Mouse (Mus musculus) ES-E14 (cell line): ENCODE results near the gene Tubb5. TPM values are rescaled to one million over a fixed set of nuclear protein-coding genes. Genes with fewer than 3 reads are reported as not detected.

Source experiments
- DNase-seq: peaks from one replicate; pipeline ENCODE4 v3.0.0-alpha.2; 2013; ENCODE audit warnings: low read depth, low spot score
- H3K27ac ChIP-seq: 2 replicates; pipeline ENCODE4 v1.5.1; 2012; ENCODE audit warnings: low read depth, mild to moderate bottlenecking, low read length, moderate library complexity, mixed read lengths; ENCODE audit not compliant: poor library complexity, insufficient read depth, severe bottlenecking
- H3K36me3 ChIP-seq: 2 replicates; pipeline ENCODE4 v1.6.1; 2012; ENCODE audit warnings: mild to moderate bottlenecking, low read length, moderate library complexity, mixed read lengths; ENCODE audit not compliant: control insufficient read depth, poor library complexity, insufficient read depth, severe bottlenecking
- H3K4me1 ChIP-seq, 2 experiments: fragments of 150-350 bp in 1 of 2; sonication (generic) in 1 of 2; 2 replicates each; pipeline ENCODE4 v1.6.1; 2012; ENCODE audit warnings: low read length in 2 of 2, mild to moderate bottlenecking in 1 of 2, mixed read lengths in 1 of 2; ENCODE audit not compliant: control insufficient read depth in 2 of 2, insufficient read depth in 2 of 2, poor library complexity in 1 of 2
- H3K4me3 ChIP-seq, 2 experiments: fragments of 150-350 bp in 1 of 2; sonication (generic) in 1 of 2; 2 replicates each; pipeline ENCODE4 v1.5.1; 2012; ENCODE audit warnings: low read length in 2 of 2, low read depth in 1 of 2, mild to moderate bottlenecking in 1 of 2, mixed read lengths in 1 of 2; ENCODE audit not compliant: insufficient read depth in 1 of 2, poor library complexity in 1 of 2, severe bottlenecking in 1 of 2
- H3K9ac ChIP-seq: 2 replicates; pipeline ENCODE4 v1.6.1; 2012; ENCODE audit warnings: low read depth, mild to moderate bottlenecking, low read length, mixed read lengths; ENCODE audit not compliant: poor library complexity, insufficient read depth, severe bottlenecking
- H3K9me3 ChIP-seq: fragments of 150-350 bp; sonication (generic); 2 replicates; pipeline ENCODE4 v1.6.1; 2012; ENCODE audit warnings: low read depth, mild to moderate bottlenecking, low read length; ENCODE audit not compliant: control insufficient read depth, insufficient read depth
- CHD2 ChIP-seq: IDR thresholded peaks from 2 replicates; pipeline ENCODE4 v1.6.1; 2014; ENCODE audit warnings: mild to moderate bottlenecking, low read depth, low read length, inconsistent platforms
- HCFC1 ChIP-seq: IDR thresholded peaks from 2 replicates; pipeline ENCODE4 v1.6.1; 2012; ENCODE audit warnings: low read length, inconsistent platforms, borderline replicate concordance; ENCODE audit not compliant: insufficient read depth
- MAFK ChIP-seq: IDR thresholded peaks from 2 replicates; pipeline ENCODE4 v1.6.1; 2014; ENCODE audit warnings: mild to moderate bottlenecking, low read depth, low read length, inconsistent platforms; ENCODE audit not compliant: insufficient read depth
- ZC3H11A ChIP-seq: IDR thresholded peaks from 2 replicates; pipeline ENCODE4 v1.6.1; 2012; ENCODE audit warnings: low read depth, mild to moderate bottlenecking, inconsistent platforms, low read length, borderline replicate concordance
- ZNF384 ChIP-seq: IDR thresholded peaks from 2 replicates; pipeline ENCODE4 v1.6.1; 2012; ENCODE audit warnings: low read depth, low read length, inconsistent platforms
- in situ Hi-C, 2 experiments: fragments of 600-800 bp; cut with MboI; formaldehyde crosslinking; loops; one replicate each; pipeline ENCODE4 v1.15.1; 2025; ENCODE audit warnings: low sequenced_read_pairs in 2 of 2, inconsistent platforms in 1 of 2; ENCODE audit not compliant: unreplicated experiment in 2 of 2
- total RNA-seq: library from RNA; depleted of rRNA; stranded (reverse); fragments of 300-350 nt; gene quantifications from 2 replicates; pipeline ENCODE4 v1.2.3, GENCODE M21; 2012

Gene Tubb5
- total RNA-seq, 1 experiment = 1,157 TPM

DNA sequence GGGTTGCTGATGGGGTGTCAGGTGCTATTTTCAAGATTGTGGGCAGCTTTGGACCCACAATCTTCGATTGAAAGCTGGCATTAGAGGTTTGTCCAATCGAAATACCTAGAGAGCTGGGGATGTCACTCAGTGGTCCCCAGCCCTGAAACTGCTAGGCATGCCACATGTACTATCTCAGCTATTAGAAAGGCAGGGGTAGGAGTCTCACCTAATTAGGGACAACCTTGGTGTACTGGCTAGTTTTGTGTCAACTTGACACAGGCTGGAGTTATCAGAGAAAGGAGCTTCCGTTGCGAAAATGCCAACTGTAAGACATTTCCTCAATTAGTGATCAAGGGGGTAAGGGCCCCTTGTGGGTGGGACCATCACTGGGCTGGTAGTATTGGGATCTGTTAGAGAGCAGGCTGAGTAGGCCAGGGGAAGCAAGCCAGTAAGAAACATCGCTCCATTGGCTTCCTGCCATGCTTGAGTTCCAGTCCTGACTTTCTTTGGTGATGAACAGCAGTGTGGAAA, 4.8 kb downstream of the Tubb5 start:
- Histone ChIP-seq H3K4me3 (no peak overlapping the region), H3K9ac (no peak overlapping the region), H3K36me3 (peaks cover 37% of the 10 kb centered on the region), H3K9me3 (no peaks in the 10 kb centered on the region), H3K27ac (no peak overlapping the region), H3K4me1 (peaks cover 2 to 9% of the 10 kb centered on the region in 2 experiments; a peak in 2 of 4 replicates)
- DNase-seq = no peak
- TF ChIP-seq ZC3H11A (no peak), HCFC1 (no peak), MAFK (no peak), CHD2 (no peak), ZNF384 (no peak)
- in situ Hi-C loops = no loop called here

- H3K4me3 ChIP-seq = no peak overlapping the region
- no peak for TF ChIP-seq MAFK
- TF ChIP-seq CHD2 = 0 out of 2 replicates have a peak, but pooled peaks have one; percentile 14
- peaks cover 37% of the 10 kb centered on the region for H3K36me3 ChIP-seq
- no peak for DNase-seq
- no peaks in the 10 kb centered on the region for H3K9me3 ChIP-seq
- no peak overlapping the region for H3K27ac ChIP-seq
- in situ Hi-C loops = no loop called here
- no peak overlapping the region for H3K9ac ChIP-seq
- H3K4me1 ChIP-seq = peaks cover 2 to 9% of the 10 kb centered on the region in 2 experiments; a peak in 2 of 4 replicates
Measured at GRCm38 (mm10) chr17:35832400-35833238, 5.5 kb downstream of the Tubb5 start.

DNA sequence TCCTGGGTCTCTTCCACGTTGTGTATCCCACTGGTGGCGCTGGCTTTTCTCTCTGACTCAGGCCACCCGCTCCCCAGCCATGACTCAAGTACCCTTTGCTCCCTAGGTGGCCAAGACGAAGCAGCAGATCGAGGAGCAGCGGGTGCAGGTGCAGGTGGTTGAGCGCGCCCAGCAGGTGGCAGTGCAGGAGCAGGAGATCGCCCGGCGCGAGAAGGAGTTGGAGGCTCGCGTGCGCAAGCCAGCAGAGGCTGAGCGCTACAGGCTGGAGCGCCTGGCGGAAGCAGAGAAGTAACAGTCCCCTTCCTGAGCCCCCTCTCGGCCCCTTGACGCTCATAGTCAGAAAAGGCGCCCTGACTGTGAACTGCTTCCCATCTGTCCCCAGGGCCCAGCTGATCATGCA, 8.4 kb downstream of the Tubb5 start:
- in situ Hi-C loops = loop anchor here in 1 of 2 experiments (5.0 kb wide), 1 partner anchor 43 kb away; no protein-coding TSS in a partner anchor
- peaks cover 30% of the 10 kb centered on the region for H3K36me3 ChIP-seq
- H3K4me3 ChIP-seq = peak overlapping the region in 1 of 2 experiments; percentile 19; a peak in 1 of 4 replicates
- peak overlapping the region; percentile 48; the same call in 1 of the 2 replicates for H3K9ac ChIP-seq
- H3K4me1 ChIP-seq = peaks cover 2% of the 10 kb centered on the region in 2 experiments; a peak in 2 of 4 replicates
- TF ChIP-seq MAFK (no peak), HCFC1 (0 out of 2 replicates have a peak, but pooled peaks have one; percentile 42), CHD2 (no peak), ZC3H11A (peak; percentile 46), ZNF384 (no peak)
- H3K9me3 ChIP-seq = no peaks in the 10 kb centered on the region
- peak; percentile 78 for DNase-seq
- no peak overlapping the region for H3K27ac ChIP-seq

- TF ChIP-seq HCFC1 (no peak), ZNF384 (no peak), CHD2 (no peak), MAFK (no peak), ZC3H11A (no peak)
- in situ Hi-C loops = loop anchor here in 1 of 2 experiments (5.0 kb wide), 1 partner anchor 47 kb away; no protein-coding TSS in a partner anchor
- no peak overlapping the region for H3K27ac ChIP-seq
- DNase-seq = no peak
- H3K4me1 ChIP-seq = peaks cover 2 to 5% of the 10 kb centered on the region in 2 experiments; a peak in 2 of 4 replicates
- no peaks in the 10 kb centered on the region for H3K9me3 ChIP-seq
- H3K9ac ChIP-seq = no peak overlapping the region
- H3K36me3 ChIP-seq = peaks cover 14% of the 10 kb centered on the region
- H3K4me3 ChIP-seq = no peak overlapping the region
Measured at GRCm38 (mm10) chr17:35825109-35825850, 12.8 kb downstream of the Tubb5 start.
